Mouse (Mus musculus) lung, postnatal 10 days (tissue): ENCODE measurements around the gene Nmur2.

ENCODE experiments used
- DNase-seq: peaks from one replicate; pipeline ENCODE4 v3.0.0; 2021

Gene Nmur2

GRCm38 (mm10) chr11:56040917-56041316, at the start of gene Nmur2:
Gene Nmur2, minus strand, starts transcription at chr11:56041010.
- DNase-seq: no peak

GRCm38 (mm10) chr11:56089127-56089689, 48.4 kb upstream of the Nmur2 start:
- DNase-seq: no peak

GRCm38 (mm10) chr11:56072131-56072530, 31.3 kb upstream of the Nmur2 start:
- no peak for DNase-seq

GRCm38 (mm10) chr11:56069658-56070057, 28.8 kb upstream of the Nmur2 start:
- DNase-seq: no peak

- no peak for DNase-seq
These were observed 24.3 kb upstream of the Nmur2 start for GRCm38 (mm10) chr11:56065147-56065546.

GRCm38 (mm10) chr11:56064575-56064974, 23.8 kb upstream of the Nmur2 start:
- no peak for DNase-seq

- no peak for DNase-seq
These were observed 18.4 kb upstream of the Nmur2 start for GRCm38 (mm10) chr11:56059236-56059635.

GRCm38 (mm10) chr11:56054439-56054838, 13.6 kb upstream of the Nmur2 start:
- DNase-seq: no peak

GRCm38 (mm10) chr11:56026854-56027253, 14.0 kb downstream of the Nmur2 start:
- no peak for DNase-seq

- DNase-seq: peak; percentile 35
These were observed 14.9 kb downstream of the Nmur2 start for GRCm38 (mm10) chr11:56025746-56026570.

- peak; percentile 15 for DNase-seq
These were observed 27.2 kb downstream of the Nmur2 start for GRCm38 (mm10) chr11:56013510-56014057.

- DNase-seq: no peak
These were observed 28.4 kb downstream of the Nmur2 start for GRCm38 (mm10) chr11:56012396-56012795.

GRCm38 (mm10) chr11:56008277-56008676, 32.5 kb downstream of the Nmur2 start:
- no peak for DNase-seq

- DNase-seq: no peak
These were observed 48.0 kb downstream of the Nmur2 start for GRCm38 (mm10) chr11:55992799-55993198.

- peak; percentile 3 for DNase-seq
These were observed 48.7 kb downstream of the Nmur2 start for GRCm38 (mm10) chr11:55992148-55992547.

- DNase-seq: peak; percentile 39
These were observed 49.2 kb downstream of the Nmur2 start for GRCm38 (mm10) chr11:55991505-55992066.

GRCm38 (mm10) chr11:55984643-55985042, 56.2 kb downstream of the Nmur2 start:
- DNase-seq: no peak

- peak; percentile 19 for DNase-seq
These were observed 59.2 kb downstream of the Nmur2 start for GRCm38 (mm10) chr11:55981656-55982055.

- DNase-seq: no peak
These were observed 62.7 kb downstream of the Nmur2 start for GRCm38 (mm10) chr11:55978146-55978545.
